Mouse (Mus musculus) kidney, postnatal 4 days (tissue): ENCODE data around the gene Morc2a.

Experiments used
- DNase-seq, 2 experiments: peaks; one replicate each; pipeline ENCODE4 v3.0.0; 2021; ENCODE audit warnings: mixed read lengths in 2 of 2

The Morc2a gene

DNA sequence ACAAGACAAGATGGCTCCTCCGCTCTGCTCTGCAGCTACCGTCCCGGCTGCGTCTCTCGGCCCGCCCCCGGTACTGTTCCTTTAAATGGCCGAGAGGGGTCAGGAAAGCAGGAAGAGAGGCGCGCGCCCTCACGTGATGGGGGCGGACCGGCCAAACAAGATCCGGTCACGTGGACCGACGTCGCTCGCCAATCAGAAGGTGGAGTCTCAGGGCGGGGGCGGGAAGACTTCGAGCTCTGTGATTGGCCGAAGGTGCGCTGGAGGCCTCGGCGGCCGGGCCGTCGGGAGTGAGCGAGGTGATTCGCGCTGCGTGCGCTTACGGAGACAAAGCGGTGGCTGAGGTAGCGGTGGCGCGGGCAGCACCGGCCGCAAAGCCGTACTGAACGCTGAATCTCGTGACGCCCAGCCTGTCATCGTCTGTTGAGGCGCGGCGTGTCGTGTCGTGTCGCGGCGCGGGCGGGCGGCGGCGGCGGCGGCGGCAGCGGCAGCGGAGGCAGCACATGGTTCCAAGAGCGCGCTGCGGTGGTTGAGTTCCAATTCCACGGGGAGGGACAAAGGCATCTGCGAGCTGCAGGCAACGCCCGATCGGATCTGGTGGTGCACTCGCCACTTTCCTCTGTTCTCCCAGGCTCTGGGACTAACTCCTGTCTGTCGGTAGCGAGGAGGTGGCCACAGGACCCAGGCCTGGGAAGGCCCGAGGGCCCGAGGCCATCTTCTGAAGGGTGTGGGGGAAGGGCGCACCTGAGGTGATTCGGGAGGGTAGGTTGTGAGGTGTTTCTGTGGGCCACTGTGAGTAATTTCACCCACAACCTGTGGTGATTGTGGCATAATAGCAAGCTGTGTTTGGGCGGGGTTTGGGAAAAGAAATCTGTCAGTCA, at the start of gene Morc2a:
Morc2a (plus strand) TSS at position 228 of the 878 bp plus-strand sequence.
- peak; percentile 97 to 99 for DNase-seq

DNA sequence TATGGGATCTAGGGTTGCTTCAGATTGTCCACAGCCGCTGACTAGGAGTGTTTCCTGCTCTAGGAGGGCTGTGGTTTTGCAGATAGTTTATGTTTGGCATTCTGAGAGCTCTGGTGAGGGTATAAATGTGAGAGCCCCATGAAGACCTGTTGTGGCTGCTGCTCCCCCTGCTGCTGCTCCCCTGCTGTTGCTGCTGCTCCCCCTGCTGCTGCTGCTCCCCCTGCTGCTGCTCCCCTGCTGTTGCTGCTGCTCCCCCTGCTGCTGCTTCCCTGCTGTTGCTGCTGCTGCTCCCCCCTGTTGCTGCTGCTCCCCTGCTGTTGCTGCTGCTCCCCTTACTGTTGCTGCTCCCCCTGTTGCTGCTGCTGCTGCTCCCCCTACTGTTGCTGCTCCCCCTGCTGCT, 47.0 kb upstream of the Morc2a start:
- peak; percentile 44 to 56 for DNase-seq

DNA sequence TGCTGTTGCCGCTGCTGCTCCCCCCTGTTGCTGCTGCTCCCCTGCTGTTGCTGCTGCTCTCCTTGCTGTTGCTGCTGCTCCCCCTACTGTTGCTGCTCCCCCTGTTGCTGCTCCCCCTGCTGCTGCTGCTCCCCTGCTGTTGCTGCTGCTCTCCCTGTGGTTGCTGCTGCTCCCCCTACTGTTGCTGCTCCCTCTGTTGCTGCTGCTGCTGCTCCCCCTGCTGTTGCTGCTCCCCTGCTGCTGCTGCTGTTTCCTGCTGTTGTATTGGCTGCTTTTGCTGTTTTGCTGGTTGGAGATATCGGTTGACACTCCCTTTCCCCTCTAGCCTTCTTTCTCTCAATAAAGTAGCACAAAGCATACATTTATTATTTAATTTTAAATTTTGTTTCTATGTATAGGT, 46.3 kb upstream of the Morc2a start:
- peak; percentile 57 to 69 for DNase-seq

DNA sequence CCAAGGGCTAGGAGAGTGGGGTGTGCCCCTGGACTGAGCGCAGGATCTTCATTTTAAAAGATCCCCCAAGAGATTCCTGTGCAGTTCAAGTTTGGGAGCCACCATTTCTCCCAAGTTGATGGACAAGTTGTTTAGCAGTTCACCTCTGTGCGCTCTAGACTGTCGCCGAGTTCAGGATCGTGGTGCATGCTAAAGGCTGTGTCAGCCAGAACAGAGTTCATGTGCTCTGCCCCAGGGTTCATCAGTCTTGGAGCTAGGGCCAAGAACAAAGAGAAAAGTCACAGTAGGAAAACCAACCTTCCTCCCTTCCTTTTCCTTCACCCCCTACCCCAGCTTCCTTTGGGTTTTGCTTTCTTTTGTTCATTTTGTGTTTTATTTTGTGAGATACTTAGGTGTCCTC, 42.5 kb upstream of the Morc2a start:
- DNase-seq: no peak

DNA sequence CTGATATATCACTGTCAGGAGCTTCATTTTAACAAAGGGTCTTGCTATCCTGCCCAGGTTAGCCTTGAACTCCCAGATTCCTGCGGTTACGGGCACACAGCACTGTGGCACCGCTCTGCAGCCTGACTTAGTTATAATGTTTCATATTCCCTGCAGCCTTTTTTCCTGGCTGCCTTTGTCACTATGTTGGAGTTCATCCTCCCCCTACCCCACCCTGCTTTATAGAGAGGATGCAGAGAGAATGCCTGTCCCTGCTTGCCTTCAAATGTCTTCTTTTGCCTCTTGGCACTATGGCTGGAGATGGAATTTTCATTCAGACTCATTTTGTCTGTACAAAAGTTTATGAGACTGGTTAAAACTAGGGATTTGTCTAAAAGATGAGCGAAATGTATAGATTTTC, 33.4 kb upstream of the Morc2a start:
- no peak for DNase-seq

DNA sequence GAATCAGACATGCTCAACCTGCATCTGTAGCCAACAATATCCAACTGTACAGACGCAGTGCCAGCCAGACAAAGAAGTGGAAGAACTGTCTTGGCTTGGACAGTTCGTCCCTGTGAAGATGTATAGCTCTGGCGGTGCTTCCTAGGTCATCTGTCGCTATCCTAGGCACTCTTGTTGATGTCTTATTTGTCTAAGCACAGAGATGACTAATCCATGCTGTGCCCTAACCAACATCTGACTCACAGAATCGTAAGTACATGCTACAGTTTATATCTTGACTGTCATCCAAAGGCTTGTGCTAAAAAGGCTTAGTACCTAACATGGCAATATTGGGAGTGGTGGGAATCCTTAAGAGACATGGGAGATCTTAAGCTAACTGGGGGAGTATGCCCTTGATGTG, 26.2 kb upstream of the Morc2a start:
- DNase-seq: no peak

DNA sequence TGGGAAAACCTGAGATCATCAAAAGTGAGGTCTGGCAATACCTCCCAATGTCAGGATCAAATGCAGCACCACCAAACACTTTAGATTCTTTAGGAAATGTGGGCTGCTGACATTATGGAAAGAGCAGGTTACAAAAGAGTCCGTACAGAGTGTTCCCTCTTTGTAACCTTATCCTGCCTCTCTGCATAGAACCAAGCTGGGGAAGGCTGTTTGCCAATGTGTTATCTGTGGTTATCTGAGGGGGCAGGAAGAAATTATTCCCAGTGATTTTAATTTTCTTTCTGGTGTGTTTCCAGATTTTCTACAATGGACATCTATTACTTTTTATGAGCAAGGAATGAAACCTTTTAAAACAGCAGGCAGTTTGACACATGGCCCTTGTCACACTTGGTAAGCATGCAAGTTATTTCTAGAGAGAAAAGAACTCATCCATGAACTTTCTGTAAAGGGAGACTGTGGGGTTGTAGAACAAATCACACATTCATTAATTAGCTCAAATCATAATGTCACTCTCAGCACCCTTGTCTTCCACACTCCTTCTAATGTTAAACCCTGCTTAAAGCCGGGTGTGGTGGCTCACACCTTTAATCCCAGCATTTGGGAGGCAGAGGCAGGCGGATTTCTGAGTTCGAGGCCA, 24.5 kb upstream of the Morc2a start:
- DNase-seq: no peak

DNA sequence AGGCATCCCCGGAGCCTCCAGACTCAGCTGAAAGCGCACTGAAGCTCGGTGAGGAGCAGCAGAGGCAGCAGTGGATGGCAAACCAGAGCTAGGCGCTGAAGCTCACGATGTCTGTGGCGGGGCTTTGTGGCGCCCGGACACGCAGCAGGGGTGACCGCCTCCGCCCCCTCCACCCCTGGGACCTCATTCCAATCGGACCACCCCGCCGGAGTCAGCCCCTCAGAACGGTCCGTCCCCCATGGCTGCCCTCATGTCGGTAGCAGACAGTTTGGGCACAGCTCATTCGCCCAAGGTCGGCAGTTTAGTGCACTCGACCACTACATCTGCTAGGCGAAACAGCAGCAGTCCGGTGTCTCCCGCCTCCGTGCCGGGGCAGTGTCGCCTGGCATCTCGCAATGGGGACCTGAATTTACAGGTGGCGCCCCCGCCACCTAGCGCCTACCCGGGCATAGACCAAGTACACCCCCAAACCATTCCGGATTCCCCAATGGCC, 19.9 kb upstream of the Morc2a start:
- DNase-seq: peak; percentile 47 to 60

DNA sequence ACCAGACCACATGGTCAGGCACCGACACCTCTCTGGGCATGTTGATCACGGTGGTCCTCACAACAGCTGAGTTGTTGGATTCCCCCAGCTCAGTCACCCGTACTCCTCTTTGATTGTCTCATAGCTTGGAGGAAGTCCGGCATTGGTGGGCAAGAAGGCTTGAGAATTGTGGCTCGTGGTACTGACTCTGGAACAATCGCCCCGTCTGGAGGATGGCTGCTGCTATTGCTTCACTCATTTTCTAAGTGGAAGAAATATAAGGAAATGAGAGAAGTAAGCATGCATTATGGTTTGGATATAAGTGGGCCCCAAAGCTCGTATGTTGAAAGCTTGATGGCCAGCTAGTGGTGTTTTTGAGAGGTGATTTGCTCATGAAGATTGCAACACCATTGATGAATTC, 15.7 kb upstream of the Morc2a start:
- peak; percentile 40 to 59 for DNase-seq

DNA sequence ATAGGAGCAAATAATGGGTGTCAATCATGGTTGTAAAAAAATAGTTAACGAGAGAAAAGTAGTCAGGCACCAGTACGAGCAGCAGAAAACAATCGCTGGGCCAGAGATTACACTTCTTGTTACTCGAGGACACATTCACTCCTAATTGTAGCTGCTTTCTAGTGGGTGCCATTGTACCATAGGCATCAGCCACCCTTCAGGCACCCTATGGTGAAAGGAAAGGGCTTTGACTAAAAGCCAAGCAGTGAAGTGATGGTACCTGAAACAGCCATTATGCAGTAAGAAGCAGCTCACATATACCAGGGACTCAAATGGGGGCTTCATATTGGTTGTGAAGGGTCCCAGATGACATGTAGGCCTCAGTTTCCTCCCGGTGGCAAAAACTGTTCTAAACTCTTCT, 1.3 kb upstream of the Morc2a start:
- no peak for DNase-seq

DNA sequence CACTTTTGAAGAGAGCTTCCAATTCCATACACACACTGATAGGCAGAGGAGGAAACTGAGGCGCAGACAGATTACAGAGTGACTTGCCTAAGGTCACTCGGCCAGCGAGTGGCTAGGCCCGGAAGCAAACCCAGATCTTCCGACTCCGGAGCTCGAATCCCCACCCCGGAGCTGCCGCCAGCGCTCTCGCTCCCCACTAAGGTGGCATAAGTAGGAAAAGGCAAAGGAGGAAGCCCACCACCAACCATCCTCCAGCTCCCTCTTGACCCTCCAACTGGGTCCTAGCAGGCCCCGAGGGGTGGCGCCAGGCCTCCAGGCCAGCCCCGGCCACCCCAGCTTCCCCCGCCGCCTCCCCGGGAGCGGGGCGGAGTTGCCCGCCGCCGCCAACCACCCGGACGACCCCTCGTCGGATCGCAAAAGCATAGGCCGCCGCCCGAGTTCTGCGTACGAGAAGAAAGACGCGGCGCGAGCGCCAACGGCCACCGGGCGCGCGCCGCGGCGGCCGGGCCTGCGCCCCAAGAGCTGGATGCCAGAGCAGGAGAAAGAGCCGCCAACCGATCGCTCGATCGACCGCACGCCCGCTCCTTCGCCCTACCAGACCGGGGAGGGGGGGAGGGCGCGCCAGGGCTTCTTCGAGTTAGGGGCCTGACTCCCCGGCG, 557 bp upstream of the Morc2a start:
- DNase-seq: no peak

DNA sequence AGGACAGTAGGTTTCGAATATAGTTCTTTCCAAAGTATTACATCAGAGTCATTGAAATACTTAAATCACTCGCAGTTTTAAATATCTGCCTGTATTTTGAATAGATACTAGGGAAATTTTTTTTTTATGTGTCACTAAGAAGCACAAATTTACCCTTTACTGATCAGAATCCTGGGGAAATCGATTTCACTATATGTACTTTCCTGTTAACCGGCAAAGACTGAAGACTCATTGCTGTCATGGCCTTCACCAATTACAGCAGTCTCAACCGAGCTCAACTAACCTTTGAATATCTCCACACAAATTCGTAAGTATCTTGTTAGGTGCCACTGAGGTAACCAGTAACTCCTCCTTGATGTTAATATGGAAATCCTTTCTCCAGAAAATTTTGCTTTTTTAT, 1.1 kb downstream of the Morc2a start:
- no peak for DNase-seq

DNA sequence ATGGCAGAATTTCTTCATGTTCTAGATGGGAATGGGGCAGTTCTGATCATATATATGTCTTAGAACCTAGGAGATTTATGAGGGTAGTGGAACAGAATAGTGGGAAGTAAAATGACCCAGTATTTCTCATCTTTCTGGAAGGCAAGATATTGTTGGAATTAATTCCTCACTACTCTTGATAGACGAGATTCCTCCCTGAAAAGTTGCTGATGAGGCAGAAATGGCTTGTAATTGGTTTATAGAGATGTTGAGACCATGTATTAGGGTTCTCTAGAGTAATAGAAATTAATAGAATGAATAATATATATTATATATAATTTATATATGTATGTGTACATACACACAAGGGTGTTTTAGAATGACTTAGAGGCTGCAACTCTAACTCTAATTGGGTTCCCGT, 13.0 kb downstream of the Morc2a start:
- no peak for DNase-seq

DNA sequence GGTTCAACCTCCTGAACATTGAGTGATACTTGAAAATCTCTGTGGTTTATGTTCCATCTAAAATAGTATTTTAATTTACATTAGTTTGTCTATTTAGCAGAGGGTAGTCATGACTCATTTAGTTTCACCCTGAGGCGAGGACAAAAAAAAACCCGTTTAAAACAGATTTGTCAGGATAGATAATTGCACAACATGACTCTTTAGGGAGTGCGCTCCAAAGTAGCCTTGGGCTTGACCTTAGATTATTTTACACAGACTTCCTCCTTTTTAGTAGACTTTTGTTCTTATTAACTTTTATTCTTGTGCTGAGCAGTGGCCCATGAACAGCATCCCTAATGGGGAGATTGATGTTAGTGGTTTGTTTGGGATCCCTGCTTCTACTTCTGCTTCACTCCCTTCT, 18.5 kb downstream of the Morc2a start:
- DNase-seq: no peak

DNA sequence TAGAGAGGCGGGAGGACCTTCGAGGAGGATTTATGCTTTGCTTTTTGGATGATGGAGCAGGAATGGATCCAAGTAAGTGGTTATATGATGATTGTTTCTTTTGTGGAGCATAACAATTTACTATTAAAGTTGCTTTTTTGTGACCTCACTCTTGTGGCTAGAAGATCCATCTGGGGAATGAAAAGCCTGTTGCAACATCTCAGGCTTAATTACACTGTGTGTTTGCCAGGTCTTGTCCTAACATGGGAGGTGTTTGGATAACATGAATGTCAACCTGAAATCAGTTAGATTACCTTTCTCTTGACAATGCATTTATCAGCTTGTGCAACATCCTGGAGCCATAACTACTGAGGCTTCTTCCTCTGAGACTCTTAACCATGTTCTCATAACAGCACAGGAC, 19.8 kb downstream of the Morc2a start:
- DNase-seq: no peak

DNA sequence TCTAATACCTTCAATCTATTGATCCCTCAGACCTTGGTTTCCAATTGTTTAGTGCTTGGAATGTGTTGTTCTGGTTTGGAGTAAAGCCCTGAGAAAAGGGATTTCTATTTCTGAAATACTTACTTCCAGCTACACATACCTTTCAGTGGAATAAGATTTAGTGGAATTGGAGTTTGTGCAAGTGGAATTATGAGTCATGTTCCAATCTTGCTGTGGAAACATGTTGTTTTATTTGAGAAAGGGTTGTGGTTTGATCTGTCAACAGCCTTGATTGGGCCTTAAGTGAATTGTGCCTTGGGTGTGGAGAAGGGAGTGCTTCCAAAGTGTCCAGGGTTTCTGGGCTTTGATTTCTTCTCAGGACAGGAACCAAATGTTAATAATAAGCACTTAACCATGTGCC, 20.9 kb downstream of the Morc2a start:
- DNase-seq: no peak

DNA sequence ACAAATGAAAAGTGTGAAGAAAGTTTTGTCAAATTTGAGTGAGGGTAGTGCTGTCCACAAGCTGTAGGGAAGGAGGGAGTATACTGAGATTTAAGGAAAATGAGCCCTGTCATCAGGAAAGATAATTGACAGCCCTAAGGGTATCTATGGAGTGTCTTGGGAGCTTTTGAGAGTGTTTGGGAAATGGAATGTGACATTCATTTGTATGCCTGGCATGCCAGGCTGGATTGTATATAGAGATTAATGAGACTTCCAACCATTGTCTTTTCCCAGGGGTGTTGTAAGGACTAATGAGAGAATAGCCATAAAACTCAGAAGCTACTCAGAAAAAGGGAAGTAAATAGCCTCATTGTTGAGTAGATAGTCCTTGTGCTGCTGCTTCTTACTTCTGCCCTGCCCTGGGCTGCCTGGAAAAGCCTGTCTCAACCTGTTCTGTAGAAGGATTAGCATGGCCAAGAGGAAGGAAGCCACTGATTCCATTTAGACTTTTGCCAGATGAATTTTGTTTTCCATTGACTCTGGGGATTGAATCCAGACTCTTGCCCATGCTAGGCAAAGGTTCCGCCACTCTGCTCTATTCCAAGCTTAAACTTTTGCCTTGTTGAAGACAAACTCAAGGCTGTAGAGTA, 22.1 kb downstream of the Morc2a start:
- no peak for DNase-seq

DNA sequence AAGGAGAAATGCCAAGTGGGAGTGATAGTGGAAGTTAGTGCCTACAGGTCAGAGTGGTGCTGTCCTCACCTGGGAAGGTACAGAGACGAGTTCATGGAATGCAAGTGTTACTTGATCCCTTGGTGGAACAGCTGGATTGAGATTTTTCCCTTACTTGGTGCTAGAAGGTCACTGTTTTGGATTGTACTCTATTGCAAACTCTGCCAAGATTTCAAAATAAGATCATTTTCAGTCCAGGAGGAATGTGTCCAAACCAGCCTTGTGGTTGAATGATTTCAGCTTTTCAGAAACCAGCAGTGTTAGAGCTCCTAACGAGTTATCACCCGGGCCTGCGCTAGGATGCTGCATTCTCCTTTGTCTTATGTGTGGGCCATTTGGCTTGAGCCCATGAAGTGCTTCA, 25.6 kb downstream of the Morc2a start:
- DNase-seq: no peak

DNA sequence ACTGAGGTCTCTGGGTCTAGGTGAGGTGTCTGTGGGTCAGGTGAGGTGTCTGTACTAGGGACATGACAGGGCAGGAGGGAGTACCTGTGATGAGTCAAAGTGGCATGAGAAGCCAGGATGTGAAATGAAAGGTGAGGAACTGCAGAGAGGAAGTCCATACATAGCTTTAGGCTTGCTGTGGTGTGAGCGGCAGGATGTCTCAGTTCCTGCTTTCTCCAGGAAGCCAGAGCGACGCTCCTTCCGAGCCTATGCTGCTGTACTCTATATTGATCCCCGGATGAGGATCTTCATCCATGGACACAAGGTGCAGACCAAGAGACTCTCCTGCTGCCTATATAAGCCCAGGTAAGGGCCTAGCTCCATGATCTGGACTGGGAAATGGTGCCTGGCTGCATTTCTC, 27.4 kb downstream of the Morc2a start:
- no peak for DNase-seq

DNA sequence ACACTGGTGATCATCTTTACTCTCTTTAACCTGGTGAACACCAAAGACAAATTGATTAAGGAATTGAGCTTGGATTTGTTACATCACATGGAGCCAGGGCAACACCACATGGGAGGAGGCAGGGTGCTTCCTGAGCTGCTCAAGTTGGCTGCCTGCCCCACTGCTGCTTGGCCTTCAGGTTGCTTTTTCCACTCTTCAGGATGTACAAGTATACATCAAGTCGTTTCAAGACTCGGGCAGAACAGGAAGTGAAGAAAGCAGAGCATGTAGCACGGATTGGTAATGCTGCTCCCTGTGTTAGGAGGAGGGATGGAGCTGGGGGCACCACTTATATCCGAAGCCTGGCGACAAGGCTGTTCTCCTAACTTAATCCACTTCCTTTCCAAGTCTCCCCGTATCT, 28.2 kb downstream of the Morc2a start:
- DNase-seq: peak; percentile 26 to 33

DNA sequence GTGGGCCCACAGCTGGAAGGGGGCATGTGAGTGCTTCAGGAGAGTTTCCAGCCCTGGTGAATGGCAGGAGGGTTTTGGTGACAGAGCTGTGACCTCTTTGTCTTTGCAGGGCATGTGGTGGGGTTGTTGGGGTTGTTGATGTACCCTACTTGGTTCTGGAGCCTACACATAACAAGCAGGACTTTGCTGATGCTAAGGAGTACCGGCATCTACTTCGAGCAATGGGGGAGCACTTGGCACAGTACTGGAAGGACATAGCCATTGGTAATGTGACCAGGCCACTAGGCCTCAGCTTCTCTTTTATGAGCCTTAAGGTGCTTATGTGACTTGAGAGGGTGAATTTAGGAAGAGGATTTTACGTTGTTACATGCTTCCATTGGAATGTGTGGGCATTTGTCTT, 30.8 kb downstream of the Morc2a start:
- DNase-seq: no peak

DNA sequence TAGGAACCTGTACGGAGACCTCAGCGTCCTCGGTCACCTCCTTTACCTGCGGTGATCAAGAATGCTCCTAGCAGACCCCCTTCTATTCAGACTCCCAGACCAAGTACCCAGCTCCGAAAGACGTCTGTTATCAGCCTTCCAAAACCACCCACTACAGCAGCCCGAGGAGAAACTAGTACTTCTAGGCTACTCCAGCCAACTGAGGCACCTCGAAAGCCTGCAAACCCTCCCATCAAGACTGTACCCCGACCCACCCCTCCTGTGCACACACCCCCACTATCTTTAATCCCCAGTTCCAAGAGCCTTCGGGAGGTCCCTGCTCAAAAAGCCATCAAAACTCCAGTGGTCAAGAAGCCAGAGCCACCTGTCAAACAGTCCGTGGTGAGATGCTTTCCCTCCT, 34.7 kb downstream of the Morc2a start:
- DNase-seq: no peak

DNA sequence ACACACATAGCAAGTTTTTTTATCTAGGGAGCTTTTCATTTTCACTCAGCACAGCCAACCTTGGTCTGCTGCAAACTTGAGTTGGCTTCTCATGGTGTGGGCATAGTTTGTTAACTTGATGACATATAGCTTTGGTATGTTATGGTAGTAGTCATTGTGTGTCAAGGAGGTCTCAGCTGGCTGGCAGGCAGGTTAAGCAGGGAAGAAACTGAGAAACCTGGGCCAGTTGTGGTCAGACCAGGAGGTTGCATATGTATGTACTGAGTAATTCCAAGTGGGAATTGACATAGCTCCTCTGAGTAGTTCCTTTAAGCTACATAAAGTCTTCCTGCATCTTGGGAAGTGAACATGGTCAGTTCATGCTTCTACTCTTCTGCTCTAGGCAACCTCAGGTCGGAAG, 35.2 kb downstream of the Morc2a start:
- DNase-seq: no peak
